Mouse (Mus musculus): ENCODE results near the gene Rps7.

Rps7 gene

GRCm38 (mm10) chr12:28617297-28617696 is 18.5 kb downstream of the Rps7 start:
- no peak for DNase-seq (ENCODE audit: low read depth, low spot score)

GRCm38 (mm10) chr12:28614401-28614800 is 21.4 kb downstream of the Rps7 start:
- DNase-seq (ENCODE audit: low read depth, low spot score): no peak

- DNase-seq (ENCODE audit: low read depth, low spot score): no peak
Observed at GRCm38 (mm10) chr12:28612391-28612790, 23.4 kb downstream of the Rps7 start.

DNA sequence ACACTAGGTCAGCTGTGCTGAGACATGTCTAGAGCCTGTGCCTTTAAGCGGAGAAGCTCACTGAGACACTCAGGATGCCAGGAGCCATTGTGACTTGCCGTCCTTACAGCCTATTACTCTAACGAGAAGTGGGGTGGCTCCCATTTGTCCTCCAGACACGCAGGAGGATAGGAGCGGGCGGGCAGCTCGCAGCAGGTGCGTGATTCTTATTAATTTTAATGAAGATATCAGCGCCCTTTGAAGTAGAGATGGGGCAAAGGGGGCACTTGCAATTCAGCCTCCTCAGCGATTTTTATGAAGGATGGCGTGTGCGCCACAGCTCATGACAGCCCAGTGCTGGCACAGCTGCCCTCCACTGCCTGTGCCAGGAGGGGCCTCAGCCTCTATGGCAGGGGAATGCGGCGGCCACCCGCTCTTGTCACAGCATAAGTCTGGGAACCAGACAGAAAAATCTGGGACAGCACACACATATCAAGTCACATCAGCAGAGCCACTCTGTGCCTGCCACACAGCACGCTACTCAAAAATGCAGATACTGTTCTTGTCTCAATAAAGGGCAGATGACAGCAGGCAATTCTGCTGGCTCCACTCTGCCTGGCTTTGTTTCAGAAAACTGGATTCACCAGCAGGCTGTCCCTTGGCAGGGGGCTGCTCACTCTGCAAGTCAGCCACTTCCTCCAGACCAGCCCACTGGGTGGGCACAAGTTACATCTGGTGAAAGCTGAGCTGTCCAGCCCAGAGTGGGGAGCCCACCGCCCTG is 28.0 kb downstream of the Rps7 start:
- DNase-seq (ENCODE audit: low read depth, low spot score): no peak

- DNase-seq (ENCODE audit: low read depth, low spot score): no peak
Observed at GRCm38 (mm10) chr12:28603494-28603893, 32.3 kb downstream of the Rps7 start.

DNA sequence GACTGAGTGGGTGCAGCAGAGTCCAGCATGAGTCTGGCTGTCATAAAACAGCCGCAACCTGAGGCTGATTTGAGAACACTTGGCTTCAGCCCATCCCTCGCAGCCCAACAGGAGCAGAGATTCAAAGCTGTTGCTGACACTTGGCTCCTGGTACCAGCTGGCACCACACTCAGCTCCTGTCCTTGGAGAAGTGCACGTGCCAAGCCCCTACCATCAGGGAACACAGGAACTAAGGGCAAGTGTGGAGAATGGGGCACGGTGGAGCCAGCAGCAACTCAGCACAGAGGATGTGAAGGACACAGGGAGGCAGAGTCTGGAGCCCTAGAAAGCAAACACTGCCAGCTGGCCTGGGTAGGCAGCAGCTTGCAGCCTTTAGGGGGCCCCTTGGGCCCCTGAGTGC is 33.5 kb downstream of the Rps7 start:
- no peak for DNase-seq (ENCODE audit: low read depth, low spot score)

DNA sequence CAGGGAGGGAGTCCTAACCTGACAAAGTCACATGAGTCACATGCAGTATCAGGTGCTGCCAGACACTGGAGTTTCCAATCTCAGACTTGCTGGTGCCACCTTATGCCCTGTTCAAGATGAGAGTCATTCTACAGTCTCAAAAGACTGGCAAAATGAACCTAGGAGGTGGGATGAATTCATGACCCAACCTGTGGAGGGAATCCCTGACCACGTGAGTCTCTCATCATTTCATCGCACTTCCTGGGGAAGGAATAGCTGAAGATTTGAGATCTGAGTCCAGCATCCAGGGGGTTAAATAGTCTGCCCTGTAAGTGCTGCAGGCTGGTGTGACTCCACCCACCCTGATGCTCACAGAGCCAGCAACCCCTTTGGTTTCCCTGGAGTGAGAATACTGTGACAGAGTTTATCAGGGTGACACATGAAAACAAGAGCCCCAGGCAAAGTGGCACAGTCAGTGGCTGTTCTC is 37.2 kb downstream of the Rps7 start:
- DNase-seq (ENCODE audit: low read depth, low spot score): no peak

- DNase-seq (ENCODE audit: low read depth, low spot score): no peak
Observed at GRCm38 (mm10) chr12:28598110-28598509, 37.6 kb downstream of the Rps7 start.

GRCm38 (mm10) chr12:28597699-28598098 is 38.1 kb downstream of the Rps7 start:
- no peak for DNase-seq (ENCODE audit: low read depth, low spot score)

DNA sequence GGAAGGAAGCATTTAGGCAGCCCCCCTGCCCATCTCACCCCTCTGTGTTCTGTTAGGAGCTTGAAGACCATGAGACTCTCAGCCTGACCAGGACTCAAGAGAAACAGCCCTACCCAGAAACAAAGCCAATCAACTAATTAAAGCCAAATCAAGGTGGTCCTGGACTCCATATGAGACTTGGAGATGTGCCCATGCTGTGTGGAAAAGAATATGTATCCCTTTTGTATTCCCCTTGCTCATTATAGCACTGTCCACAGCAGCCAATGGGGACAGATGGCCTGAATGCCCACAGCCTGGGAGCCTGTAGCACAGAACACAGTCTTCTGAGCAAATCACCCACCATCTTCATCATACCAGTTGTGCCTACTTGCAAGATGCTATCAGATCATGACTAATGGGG is 38.9 kb downstream of the Rps7 start:
- no peak for DNase-seq (ENCODE audit: low read depth, low spot score)

DNA sequence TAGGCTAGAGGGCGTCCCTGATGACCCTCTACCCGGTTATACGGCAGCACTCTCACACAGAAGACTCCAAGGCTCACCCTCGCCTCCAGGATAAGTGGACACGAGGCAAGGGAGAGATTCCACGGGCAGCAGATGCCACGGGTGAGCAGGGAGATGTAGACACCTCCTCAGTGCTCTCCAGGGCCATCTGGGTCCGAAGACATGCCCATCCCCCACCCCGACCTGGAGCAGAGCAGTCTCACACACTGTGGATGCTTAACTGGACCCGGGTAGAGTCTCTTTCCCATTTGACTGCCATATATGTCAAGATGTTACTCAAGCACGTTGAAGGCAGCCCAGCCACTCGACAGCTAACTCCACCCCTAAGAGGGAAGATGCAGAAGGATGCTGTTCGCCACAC is 45.3 kb downstream of the Rps7 start:
- DNase-seq (ENCODE audit: low read depth, low spot score): no peak

DNA sequence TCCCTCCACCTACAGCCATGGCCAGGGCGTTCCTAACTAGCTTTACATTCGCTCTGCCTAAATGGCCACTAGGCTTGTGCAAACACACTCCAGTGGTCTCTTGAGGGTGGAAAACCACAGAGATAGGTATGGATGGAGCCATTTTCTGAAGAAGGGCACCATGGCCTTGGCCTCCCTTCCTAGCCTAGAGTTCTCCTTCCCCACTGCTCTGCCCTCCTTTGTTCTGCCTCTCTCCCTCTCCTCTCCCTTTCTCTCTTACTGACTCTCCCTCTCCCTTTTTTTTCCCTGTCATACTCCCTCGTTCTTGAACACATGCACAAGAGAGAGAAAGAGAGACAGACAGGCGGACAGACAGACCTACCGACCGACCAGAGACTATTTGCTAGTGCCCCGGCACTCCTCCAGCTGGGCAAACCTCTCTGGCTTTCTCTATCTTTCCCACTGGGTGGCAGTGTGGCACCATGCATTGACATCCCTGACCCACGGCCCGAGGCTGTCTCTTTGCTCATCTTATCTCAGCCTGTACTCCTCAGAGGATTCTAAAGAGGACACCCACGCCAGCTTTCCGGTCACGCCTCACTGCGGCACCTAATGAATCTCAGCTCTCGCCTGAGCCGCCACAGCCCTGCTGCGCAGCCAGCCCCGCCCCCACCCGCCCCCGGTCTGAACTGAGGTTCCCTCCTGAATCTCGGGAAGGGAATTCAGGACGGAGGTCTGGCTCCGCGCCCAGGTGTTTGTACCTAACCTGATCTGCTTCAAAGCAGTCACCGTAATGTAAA is 46.5 kb downstream of the Rps7 start:
- DNase-seq (ENCODE audit: low read depth, low spot score): peak; percentile 11

DNA sequence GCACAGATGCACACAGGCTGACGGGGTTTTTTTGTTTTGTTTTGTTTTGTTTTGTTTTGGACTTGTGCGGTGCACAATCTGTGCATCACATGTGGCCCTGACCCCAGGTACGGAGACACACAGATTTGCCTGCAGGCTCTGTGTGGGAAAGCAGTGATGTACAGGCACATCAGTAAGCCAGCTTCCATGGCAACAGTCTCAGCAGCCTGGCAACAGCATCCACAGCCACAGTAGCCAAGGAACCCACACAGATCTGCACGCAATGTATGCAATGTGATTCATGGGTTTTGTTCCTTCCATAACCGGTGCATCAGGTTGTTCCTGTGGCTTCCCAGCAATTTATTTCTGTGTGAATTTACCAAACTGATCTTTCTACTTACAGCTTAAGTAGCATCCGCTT is 47.8 kb downstream of the Rps7 start:
- no peak for DNase-seq (ENCODE audit: low read depth, low spot score)

DNA sequence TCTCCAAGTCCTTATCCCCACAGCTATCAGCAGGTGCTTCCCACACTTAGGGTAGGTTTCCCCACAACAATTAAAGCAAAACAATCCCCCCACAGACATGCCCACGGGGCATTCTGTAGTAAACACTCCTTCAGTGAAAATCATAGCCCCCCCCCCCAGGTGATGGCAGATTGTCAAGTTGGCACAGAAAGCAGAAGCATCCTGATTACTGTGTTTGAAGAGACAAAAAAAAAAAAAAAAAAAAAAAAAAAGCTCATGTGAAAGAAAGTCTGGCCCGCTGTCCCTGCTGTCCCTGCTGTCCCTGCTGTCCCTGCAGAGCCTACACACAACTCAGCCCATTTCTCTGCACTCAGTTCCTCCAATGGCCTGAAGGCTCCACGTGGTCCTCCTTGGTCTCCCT is 51.7 kb downstream of the Rps7 start:
- DNase-seq (ENCODE audit: low read depth, low spot score): no peak

DNA sequence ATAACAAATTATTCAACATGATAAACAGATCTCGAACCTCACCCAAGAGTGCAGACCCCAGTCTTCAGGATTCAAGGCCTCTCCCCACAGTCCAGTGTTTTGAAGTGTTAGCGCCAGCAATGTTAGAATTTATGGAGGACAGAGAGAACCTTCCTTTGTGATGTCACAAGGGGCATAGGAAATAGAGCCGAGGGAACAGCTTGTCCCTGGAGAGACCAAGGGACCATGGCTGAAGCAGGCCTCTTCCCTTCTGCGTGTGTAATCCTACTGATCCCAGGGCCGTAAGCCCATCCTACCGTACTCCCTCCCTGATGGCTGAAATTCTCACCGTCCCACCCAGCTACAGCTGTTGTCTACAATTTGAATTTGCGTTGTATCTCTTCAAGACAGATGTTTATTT is 53.3 kb downstream of the Rps7 start, which contains the start of gene Allc:
Allc (minus strand) TSS at position 101 of the 400 bp plus-strand sequence.
- DNase-seq (ENCODE audit: low read depth, low spot score): no peak

Data from c-Kit-negative CD71-positive TER-119-positive erythroid progenitor cells, embryonic 14.5 days (primary cell).